Mouse (Mus musculus) testis, postnatal 14 days (tissue): ENCODE results near the gene Paxbp1.

Experiments
- DNase-seq: peaks from one replicate; pipeline ENCODE4 v3.0.0; 2021; ENCODE audit warnings: low spot score

Paxbp1 gene

DNA sequence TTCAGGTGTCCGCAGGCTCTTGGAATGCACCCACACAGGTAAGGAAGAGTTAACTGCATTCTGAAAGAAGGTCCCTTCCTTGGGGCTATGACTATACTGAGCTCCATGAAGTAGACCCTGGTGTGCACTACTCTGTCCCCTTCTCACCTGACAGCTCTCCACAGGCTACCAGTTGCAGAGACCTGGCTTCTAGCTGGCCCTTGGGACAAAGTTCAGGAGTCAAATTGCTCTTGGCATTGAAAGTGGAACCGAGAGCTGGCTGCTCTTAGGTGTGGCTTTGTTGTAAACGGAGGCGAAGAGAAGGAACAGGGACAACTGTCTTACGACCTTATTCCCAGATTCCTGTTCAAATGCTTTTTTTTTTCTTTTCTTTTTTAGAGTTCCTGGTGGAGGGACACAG is 10.8 kb upstream of the Paxbp1 start:
- no peak for DNase-seq

DNA sequence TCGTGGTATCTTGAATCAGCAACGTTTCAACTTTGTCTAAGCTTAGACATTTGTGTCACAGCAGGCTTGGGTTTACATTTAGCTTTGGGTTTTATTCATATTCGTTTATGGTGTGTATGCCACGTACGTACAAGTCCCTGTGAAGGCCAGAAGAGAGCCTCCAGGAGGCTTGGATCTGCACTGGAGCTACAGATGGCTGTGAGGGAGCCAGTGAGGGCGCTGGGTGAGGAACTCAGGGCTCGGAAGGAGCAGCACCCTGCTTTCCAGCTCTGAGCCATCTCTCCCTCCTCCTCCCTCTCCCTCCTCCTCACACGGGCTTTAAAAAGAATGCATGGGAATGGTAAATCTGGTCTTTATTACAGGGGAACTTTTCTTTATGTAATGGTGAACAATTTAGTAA is 9.3 kb upstream of the Paxbp1 start:
- DNase-seq: no peak

DNA sequence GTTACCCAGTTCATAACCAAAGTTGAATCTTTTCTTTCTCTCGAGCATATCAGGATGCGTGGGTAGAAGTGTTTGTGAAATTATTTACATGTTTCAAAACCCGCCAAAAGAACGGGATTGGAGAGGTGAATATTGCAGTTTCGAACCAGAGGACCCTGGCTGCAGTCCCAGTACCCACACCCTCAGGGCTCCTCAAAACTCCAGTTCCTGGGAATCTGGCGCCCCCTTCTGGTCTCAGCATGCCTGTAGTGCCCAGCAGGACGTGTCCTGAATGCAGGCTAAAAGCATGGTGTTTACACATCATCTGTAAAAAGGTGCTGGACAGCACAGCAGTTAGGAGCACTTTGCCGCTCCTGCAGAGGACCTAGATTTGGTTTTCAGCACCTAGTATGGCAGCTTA is 1.2 kb upstream of the Paxbp1 start:
- DNase-seq: peak; percentile 66

DNA sequence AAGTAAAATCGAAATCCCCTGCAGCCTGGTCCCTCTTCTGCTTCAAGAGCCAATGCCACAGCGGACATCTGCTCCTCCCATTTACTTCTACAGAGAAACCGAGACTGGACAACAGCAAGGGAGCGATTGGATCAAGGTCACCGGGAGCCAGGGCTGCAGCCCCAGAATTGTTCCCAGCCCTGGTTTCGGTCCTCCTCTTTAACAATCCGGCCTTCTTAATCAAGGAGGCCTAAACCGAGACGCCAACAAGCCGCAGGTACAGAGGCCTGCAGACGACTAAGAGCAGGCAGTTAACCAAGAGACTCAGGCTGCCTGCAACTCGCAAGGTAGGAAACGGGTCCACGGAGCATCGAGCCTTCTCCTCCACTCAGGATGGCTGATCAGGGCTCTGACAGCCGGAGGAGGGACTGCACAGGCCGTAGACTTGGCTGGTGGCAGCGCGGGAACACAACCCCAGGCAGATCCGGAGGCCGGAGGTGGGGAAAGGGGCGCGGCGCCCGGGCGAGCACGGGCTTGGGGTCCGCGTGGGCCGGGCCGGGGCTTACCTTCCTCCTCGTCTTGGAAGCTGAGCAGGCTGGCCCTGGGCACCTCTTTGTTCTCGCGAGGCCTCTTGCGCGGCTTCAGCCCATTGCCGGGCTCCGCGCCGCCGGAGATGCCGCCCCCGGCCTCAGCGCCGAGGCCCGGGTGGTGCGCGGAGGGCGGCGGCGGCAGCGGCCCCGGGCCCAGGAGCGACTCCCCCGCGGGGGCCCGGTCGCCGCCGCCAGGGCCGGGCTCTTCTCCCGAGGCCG is 688 bp downstream of the Paxbp1 start:
- peak; percentile 75 for DNase-seq

DNA sequence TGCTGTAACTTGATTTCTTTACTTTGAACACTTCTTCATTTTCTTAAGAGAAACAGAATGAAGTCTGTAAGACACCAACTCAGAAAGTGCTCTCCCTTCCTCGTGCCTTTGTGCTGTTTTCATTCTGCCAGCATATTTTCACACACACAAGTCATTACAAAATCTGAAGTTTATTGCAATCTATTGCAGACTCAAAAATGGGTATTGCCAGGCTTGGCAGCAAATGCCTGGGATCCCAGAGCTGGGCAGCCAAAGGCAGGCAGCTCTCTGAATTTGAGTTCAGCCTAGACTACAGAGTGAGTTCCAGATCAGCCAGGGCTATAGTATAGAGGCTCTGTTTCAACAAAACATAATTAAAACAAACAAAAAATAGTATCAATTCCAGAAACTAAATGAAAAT is 1.7 kb downstream of the Paxbp1 start:
- no peak for DNase-seq

DNA sequence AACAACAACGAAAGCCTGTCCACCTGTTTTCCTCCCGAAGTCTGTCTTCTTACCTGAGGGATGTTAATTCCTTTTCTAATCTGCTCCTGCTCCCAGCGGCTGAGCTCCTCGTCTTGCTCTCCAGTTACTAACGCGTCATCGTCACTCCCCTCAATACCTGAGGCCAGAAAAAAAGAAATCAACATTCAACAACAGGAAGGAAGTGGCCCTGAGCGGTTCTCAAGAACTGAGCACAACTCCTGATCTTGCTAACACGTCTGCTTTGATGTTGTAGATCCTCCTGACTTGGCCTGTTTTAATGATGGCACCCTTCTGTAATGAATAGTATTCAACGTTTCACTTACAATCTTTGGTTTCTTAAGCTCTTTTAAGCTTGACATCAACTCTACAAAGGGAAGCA is 8.5 kb downstream of the Paxbp1 start:
- no peak for DNase-seq

DNA sequence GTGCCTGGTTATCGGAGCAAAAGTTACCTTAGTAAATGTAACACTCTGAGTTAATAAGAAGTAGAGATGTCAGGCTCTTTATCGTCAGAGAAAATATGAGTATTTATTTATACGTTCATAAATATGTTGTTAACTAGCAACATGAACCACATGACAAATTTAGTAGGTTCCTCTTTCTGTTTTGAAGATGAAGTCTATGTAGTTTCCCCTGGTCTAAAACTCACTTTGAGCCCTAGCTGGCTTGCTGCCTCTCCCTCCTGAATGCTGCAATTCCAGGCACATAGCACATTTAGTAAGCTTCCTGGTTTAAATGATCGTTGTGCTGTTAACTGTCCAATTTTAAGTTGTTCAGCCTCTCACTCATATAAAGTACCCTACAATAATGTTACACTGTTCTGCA is 13.6 kb downstream of the Paxbp1 start:
- DNase-seq: no peak

DNA sequence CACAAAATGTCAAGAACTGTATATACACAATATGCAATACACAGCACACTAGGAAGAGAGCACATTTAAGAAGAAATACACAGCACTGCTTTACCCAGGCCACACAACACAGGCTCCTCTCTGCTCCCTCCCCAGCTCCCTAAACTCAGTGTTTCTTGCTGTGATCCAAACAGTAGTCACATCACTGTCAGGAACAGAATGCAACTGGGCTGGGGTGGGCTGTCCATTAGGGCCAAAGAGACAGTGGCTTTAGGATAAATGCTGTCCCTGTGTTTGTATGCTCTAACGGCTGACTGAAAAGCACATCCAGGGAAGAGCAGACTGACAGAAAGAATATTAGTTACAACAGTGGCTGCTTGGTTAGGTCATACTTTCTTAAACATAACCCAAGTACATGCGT is 14.4 kb downstream of the Paxbp1 start:
- no peak for DNase-seq

DNA sequence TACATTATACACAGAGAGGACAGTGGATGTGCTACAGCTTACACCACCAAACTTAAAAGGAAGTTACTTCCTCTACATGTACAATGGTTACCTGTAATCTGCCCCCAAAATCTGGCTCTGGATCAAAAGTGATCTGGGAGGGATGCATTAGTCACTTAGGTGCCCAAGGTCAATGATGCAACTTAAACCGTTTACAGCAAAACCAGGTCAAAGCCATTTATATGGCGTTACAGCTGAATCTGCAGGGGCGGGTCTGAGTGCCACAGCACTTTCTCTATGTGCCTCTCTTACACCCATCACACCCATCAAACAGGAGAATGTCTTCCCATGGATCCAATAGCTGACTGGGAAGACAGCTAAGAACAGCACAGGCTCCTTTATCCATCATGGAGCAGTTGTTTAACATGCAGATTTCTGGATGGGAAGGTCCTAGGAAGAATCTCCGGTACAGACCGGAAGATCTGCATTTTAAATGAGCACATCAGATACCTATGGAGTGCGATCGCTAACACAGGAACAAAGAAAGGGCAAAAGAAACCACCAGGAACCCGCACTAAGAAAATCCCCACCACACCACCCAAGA is 15.1 kb downstream of the Paxbp1 start:
- no peak for DNase-seq

DNA sequence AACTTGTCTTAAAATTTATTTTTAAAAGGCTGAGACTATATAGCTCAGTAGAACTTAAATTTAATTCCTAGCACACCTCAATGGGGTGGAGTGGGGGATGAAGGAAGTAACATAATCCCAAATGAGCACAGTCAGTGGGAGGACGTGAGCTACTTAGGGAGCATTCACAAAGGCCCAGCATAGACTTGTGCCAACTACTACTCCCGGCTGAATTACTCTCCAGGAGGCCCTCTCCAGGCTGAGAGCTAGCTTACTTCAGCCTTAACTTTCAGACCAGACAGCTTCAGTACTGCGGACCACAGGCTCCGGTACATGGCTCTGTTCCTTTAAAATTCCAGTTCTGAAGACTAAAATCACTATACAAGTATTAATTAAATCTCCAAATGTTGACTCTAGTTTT is 18.1 kb downstream of the Paxbp1 start:
- DNase-seq: no peak

DNA sequence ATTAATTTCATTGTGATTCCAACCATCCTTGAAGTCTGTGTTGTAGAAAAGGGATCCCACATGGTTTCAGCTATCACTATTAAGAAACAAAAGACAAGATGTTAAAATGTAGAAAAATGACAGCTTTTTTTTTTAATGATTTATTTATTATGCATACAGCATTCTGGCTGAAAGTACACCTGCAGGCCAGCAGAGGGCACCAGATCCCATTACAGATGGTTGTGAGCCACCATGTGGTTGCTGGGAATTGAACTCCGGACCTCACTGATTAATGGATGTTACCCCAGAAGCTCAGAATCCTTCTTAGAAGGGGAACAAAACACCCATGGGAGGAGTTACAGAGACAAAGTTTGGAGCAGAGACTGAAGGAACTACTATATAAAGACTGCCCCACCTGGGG is 21.0 kb downstream of the Paxbp1 start:
- no peak for DNase-seq

DNA sequence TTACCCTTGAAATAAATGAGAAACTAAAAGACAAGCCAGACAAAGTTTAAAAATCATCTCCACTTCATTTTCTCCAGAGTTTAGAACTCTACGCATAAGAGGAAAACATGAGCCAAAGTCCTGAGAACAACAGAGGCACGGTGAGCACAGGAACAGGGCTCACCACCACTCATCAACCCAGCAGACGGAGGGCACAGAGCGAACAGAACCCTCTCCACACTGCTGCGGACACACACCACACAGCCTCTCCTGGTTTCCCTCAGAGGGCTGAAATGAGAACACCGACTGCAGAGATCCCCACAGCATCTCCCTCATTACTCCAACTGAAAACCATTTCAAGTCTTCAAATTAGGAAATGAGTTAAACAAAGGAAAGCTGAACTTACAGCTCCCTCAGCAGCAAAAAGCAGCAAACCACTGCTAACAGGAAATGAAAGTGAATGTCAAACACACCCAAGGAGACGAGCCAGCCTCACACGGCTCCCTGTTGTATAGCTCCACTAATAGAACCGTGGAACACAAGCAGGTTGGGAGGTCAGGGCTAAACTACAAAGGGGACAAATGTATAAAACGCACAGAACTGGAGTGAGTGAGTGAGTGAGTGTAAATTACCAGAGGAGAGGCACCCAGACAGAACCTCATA is 23.4 kb downstream of the Paxbp1 start:
- no peak for DNase-seq

DNA sequence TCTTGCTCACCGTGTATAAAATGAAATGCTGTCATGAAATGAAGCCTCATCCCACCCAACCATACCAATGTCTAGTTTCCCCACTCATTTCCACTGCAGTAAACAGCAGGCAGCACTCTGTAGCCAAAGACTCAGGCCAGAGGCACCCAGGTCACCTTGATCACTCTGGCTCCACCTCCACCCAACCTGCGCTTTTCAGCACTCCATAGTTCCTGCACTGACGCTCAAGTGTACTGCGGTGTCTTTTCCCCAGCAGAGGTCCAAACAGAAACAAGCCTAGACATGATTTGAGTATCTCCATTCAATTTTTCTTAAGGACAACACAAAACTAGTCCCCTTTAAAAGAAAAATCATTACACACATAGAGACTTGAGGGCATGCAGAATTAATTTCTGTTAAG is 24.9 kb downstream of the Paxbp1 start:
- no peak for DNase-seq

DNA sequence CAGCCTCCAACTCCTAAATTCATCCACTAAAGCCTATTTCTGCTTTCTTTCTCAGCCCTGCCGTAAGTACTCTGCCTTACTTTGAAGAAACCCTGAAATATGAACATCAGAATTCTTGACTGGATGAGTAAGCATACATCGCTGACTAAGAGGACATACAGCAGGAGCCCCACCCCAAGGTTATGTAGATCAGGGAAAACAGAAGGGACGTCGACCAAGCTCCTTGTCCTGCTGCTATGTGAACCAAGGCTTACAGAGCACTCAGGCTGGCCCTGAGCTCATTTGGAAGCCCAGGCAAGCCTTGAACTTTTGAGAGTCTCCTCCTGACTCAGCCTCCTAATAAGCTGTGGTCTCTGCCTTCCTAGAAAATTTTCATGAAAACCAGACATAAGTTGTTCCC is 28.6 kb downstream of the Paxbp1 start:
- no peak for DNase-seq

DNA sequence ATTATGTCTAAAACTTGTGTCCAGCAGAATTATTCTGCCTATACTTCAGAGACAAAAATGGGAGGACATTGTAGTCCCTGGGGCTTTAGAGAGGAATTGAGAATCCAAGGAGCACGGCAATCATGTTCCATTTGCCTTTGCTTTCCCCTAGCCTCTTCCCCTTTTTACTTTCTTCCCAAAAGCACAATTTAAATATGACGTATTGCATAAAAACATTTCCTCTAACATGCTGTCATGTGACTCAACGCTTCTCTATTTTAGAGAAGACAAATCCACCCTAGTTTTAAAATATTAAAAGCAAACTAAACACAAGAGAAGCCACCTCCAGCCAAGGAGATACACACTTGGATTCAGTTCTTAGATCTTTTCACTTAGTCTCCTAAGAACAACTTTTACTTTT is 32.5 kb downstream of the Paxbp1 start:
- DNase-seq: no peak

DNA sequence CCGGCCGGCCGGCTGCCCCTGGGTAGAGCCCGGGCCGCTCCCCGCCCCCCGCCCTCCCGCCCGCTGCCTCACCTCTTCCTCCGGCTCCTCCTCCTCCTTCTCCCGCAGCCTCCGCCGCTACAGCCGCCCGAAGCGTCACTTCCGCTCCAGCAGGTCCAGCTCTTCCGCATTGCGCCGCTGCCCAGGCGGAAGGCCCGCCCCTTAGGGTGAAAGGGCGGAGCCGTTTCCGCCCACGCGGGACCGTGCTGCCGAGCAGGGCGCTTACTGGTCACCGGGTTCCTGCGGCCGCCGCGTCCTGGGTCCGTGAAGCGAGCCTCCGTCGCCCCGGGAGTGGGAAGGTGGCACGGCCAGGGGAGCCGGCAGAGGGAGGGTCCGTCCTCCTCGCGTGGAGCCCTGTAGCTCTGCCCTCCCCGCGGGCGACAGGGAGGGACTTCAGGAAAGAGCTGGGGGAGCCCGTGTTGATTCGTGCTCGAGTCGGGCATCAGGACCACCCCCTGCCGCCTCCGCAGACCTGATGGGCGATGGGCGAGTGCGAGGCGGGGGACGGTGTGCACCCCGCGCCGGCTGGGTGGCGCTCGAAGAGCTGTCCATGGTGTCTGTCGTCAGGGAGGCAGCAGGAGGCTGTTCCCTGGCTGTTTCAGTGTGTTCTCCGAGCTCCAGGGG is 33.2 kb downstream of the Paxbp1 start, which contains the start of gene Synj1:
TSS of gene Synj1 (minus strand) at position 288 of the 663 bp plus-strand sequence.
- peak; percentile 94 for DNase-seq

DNA sequence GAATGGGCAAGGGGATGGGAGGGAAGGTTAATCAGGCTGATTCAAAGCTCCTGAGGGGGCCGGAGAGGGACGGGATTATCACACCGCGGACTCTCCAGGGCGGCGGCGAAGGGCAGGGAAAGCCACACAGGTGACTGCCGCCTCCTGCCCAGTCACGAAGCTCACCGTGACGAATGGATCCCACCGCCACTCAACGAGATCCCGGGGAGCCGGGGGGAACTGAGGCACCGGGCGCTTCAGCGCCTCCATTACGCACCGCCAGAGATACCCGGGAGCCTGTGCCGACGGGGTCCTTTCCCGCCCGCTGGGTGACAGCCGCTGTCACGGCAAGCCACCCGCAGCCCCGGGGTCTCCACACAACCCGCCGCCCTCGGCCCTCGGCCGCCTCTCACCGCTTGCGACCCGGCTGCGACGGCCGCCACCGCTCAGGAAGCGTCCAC is 33.7 kb downstream of the Paxbp1 start:
- peak; percentile 67 for DNase-seq

DNA sequence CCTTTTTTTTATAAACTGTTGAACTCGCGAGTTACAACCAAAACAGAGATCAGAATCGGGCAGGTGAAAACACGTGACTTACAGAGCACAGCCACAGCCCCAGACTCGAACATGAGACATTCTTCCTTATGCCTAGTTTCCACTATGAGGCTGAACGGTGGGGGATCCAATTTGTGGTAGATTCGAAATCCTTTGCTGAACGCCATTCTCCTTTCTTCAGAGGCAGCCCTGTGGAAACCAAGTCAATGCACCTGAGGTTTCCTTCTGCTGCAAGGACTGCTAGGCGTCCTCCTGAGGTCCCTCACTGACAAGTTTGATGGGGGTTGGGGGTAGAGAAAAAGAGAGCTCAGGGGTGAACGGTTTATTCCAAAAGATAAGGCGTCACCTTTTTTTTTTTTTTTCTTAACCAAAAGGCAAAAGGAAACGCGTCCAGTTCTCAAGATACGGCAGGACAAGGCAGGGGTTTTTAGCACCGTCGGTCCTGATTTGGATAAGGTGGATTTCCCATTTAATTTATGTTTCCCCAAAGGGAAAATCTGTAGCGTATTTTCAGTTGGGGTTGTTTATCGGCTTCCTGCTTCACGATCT is 34.3 kb downstream of the Paxbp1 start:
- no peak for DNase-seq

DNA sequence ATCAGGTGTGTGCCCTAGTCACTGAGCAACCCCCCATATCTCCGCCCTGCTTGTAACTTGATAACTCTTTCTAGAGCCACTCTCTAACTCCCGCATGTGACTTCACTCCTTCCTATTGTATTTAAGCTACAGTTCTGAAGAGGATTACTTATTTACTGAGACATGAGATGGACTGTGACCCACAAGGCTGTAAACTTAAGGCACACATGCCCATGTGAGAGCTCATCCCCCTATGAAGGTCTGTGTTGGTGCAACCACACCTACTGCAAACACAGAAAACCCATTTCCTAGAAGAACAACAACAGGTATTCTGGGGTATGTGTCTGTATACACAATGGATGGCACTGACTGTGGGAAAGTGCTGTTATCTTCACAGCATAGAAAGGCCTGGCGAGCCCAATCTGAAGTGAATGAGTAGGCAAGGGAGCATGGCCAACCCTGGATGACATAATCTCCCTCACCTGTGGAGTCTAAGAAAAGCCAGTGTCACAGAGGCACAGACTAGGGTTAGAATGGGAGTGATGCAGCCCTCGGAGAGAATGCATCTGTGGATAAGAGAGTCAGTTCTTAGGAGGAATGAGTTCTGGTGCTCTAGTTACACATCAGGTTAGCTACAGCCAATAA is 39.3 kb downstream of the Paxbp1 start:
- no peak for DNase-seq

DNA sequence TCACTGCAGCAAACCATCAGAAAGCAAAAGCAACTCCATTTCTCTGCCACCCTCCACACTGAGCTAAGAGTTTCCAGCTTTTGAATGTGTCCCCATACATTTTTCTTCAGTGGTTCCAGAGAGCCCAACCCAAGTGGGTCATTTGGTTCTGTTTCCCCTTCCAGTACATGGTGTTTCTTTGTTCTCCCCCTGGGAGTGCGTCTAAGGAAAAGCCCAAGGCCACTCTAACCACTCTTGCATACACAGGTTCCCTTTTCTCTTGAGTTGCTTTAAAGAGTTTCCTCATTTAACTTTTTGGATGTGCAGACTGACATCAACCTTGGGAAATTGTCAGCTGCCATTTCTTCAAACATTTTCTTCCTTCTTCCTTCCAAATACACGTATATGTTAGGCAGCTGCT is 43.2 kb downstream of the Paxbp1 start:
- no peak for DNase-seq

DNA sequence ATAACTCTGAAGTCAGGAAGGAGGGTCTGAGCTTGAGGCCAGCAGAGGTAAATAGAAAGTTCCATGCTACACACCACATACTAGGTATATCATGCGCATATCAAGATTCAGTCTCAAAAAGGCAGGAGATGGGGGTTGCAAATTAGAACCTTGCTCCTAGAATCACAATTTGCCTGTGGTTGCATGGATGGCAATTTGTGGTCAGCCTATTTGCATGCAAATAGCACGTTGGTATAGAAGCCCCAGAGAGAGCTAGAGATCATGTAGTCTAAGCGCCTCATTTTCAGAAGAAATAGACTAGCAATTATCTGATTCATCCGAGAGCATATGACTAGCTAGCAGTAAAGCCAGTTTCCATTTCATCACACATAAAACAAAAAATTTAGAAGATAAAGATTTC is 44.5 kb downstream of the Paxbp1 start:
- no peak for DNase-seq

DNA sequence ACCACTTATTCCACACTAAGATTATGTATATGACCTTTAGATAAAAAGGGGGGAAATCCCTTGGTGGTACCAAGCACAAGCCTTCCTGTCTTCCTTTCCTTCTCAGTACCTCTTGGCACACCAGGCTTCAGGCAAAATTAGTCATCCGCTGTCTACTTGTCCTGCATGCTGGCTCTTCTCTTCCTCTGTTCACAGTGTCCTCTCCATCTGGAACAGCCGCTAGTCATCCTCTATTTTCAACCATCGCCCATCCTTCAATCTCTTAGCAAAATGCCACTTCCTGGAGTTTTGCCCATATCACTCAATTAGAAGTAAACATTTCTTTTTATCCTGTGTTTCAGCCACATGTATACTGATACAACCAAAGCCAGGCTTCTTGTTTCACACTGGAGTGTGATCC is 46.5 kb downstream of the Paxbp1 start:
- no peak for DNase-seq
